Mouse (Mus musculus): ENCODE measurements at regions not wholly inside any gene's neighbourhood (a gene's known extent, or its start where the extent isn't known, plus 50 kb on each side); places are given as distances from the start of the nearest gene placed in this dataset.

- Histone ChIP-seq H3K27ac (no peak overlapping the region), H3K36me3 (no peaks in the 10 kb centered on the region), H3K4me1 (replicated peaks) (no peaks in the 10 kb centered on the region), H3K9me3 (replicated peaks) (no peaks in the 10 kb centered on the region), H3K27me3 (no peaks in the 10 kb centered on the region), H3K4me3 (replicated peaks) (no peak overlapping the region), H3K4me2 (no peak overlapping the region), H3K9ac (no peak overlapping the region)
- ATAC-seq (ENCODE audit: low read depth), result no peak
- WGBS (ENCODE audit: insufficient replicate concordance), result 64% methylated on average over 7 of the region's 7 CpGs
- DNase-seq, result no peak
These were observed 360.0 kb upstream of the Jarid2 start for GRCm38 (mm10) chr13:44369301-44369700.

GRCm38 (mm10) chr13:44372361-44372877 is 356.9 kb upstream of the Jarid2 start:
- no peak overlapping the region for H3K9ac ChIP-seq
- ATAC-seq (ENCODE audit: low read depth) (no peak), DNase-seq (no peak)
- H3K4me1 ChIP-seq (replicated peaks), result no peaks in the 10 kb centered on the region
- no peak overlapping the region for H3K4me3 ChIP-seq (replicated peaks)
- no peaks in the 10 kb centered on the region for H3K36me3 ChIP-seq
- no peak overlapping the region for H3K27ac ChIP-seq
- no peaks in the 10 kb centered on the region for H3K9me3 ChIP-seq (replicated peaks)
- WGBS (ENCODE audit: insufficient replicate concordance), result 29% methylated on average over 6 of the region's 6 CpGs
- no peaks in the 10 kb centered on the region for H3K27me3 ChIP-seq
- no peak overlapping the region for H3K4me2 ChIP-seq

GRCm38 (mm10) chr13:44375476-44376159 is 353.7 kb upstream of the Jarid2 start:
- DNase-seq, result no peak
- H3K9me3 ChIP-seq (replicated peaks), result no peaks in the 10 kb centered on the region
- no peak overlapping the region for H3K9ac ChIP-seq
- H3K36me3 ChIP-seq, result no peaks in the 10 kb centered on the region
- no peak overlapping the region for H3K27ac ChIP-seq
- no peaks in the 10 kb centered on the region for H3K27me3 ChIP-seq
- no peaks in the 10 kb centered on the region for H3K4me1 ChIP-seq (replicated peaks)
- 25% methylated on average over 13 of the region's 13 CpGs for WGBS (ENCODE audit: insufficient replicate concordance)
- no peak for ATAC-seq (ENCODE audit: low read depth)
- no peak overlapping the region for H3K4me2 ChIP-seq
- no peak overlapping the region for H3K4me3 ChIP-seq (replicated peaks)

GRCm38 (mm10) chr13:44376160-44376488 is 353.1 kb upstream of the Jarid2 start:
- 32% methylated on average over 3 of the region's 3 CpGs for WGBS (ENCODE audit: insufficient replicate concordance)
- Histone ChIP-seq H3K9ac (no peak overlapping the region), H3K36me3 (no peaks in the 10 kb centered on the region), H3K27ac (no peak overlapping the region), H3K4me1 (replicated peaks) (no peaks in the 10 kb centered on the region), H3K27me3 (no peaks in the 10 kb centered on the region), H3K4me2 (no peak overlapping the region), H3K9me3 (replicated peaks) (no peaks in the 10 kb centered on the region), H3K4me3 (replicated peaks) (no peak overlapping the region)
- DNase-seq, result no peak
- ATAC-seq (ENCODE audit: low read depth), result no peak

GRCm38 (mm10) chr13:44381721-44382450 is 347.4 kb upstream of the Jarid2 start:
- 58% methylated on average over 7 of the region's 7 CpGs for WGBS (ENCODE audit: insufficient replicate concordance)
- ATAC-seq (ENCODE audit: low read depth), result no peak
- Histone ChIP-seq H3K4me2 (no peak overlapping the region), H3K27ac (no peak overlapping the region), H3K4me1 (replicated peaks) (no peaks in the 10 kb centered on the region), H3K36me3 (no peaks in the 10 kb centered on the region), H3K9ac (no peak overlapping the region), H3K27me3 (no peaks in the 10 kb centered on the region), H3K9me3 (replicated peaks) (no peaks in the 10 kb centered on the region), H3K4me3 (replicated peaks) (no peak overlapping the region)
- DNase-seq, result no peak

- Histone ChIP-seq H3K9ac (no peak overlapping the region), H3K27me3 (no peaks in the 10 kb centered on the region), H3K36me3 (no peaks in the 10 kb centered on the region), H3K4me1 (replicated peaks) (no peaks in the 10 kb centered on the region), H3K9me3 (replicated peaks) (no peaks in the 10 kb centered on the region), H3K4me3 (replicated peaks) (no peak overlapping the region), H3K4me2 (no peak overlapping the region), H3K27ac (no peak overlapping the region)
- 70% methylated on average over 11 of the region's 11 CpGs for WGBS (ENCODE audit: insufficient replicate concordance)
- ATAC-seq (ENCODE audit: low read depth) (no peak), DNase-seq (no peak)
These were observed 346.0 kb upstream of the Jarid2 start for GRCm38 (mm10) chr13:44383322-44383721.

GRCm38 (mm10) chr13:44386767-44387166 is 342.5 kb upstream of the Jarid2 start:
- WGBS (ENCODE audit: insufficient replicate concordance), result 78% methylated on average over 8 of the region's 8 CpGs
- Histone ChIP-seq H3K36me3 (no peaks in the 10 kb centered on the region), H3K9me3 (replicated peaks) (no peaks in the 10 kb centered on the region), H3K9ac (no peak overlapping the region), H3K4me2 (no peak overlapping the region), H3K4me3 (replicated peaks) (no peak overlapping the region), H3K4me1 (replicated peaks) (no peaks in the 10 kb centered on the region), H3K27ac (no peak overlapping the region), H3K27me3 (no peaks in the 10 kb centered on the region)
- DNase-seq, result no peak
- ATAC-seq (ENCODE audit: low read depth), result no peak

- Histone ChIP-seq H3K9me3 (replicated peaks) (no peaks in the 10 kb centered on the region), H3K4me1 (replicated peaks) (no peaks in the 10 kb centered on the region), H3K27me3 (no peaks in the 10 kb centered on the region), H3K4me2 (no peak overlapping the region), H3K9ac (no peak overlapping the region), H3K27ac (no peak overlapping the region), H3K4me3 (replicated peaks) (no peak overlapping the region), H3K36me3 (no peaks in the 10 kb centered on the region)
- 70% methylated on average over 5 of the region's 5 CpGs for WGBS (ENCODE audit: insufficient replicate concordance)
- ATAC-seq (ENCODE audit: low read depth) (no peak), DNase-seq (no peak)
These were observed 339.6 kb upstream of the Jarid2 start for GRCm38 (mm10) chr13:44389696-44390095.

GRCm38 (mm10) chr13:44390666-44391390 is 338.4 kb upstream of the Jarid2 start:
- H3K4me1 ChIP-seq (replicated peaks), result no peaks in the 10 kb centered on the region
- H3K9me3 ChIP-seq (replicated peaks), result no peaks in the 10 kb centered on the region
- no peak overlapping the region for H3K4me2 ChIP-seq
- no peak for ATAC-seq (ENCODE audit: low read depth)
- WGBS (ENCODE audit: insufficient replicate concordance), result 68% methylated on average over 9 of the region's 9 CpGs
- no peak overlapping the region for H3K9ac ChIP-seq
- no peaks in the 10 kb centered on the region for H3K36me3 ChIP-seq
- no peaks in the 10 kb centered on the region for H3K27me3 ChIP-seq
- no peak overlapping the region for H3K4me3 ChIP-seq (replicated peaks)
- H3K27ac ChIP-seq, result no peak overlapping the region
- no peak for DNase-seq

- no peaks in the 10 kb centered on the region for H3K36me3 ChIP-seq
- WGBS (ENCODE audit: insufficient replicate concordance), result 71% methylated on average over 5 of the region's 5 CpGs
- no peak overlapping the region for H3K4me3 ChIP-seq (replicated peaks)
- H3K27me3 ChIP-seq, result no peaks in the 10 kb centered on the region
- ATAC-seq (ENCODE audit: low read depth) (no peak), DNase-seq (no peak)
- no peak overlapping the region for H3K4me2 ChIP-seq
- no peak overlapping the region for H3K9ac ChIP-seq
- no peaks in the 10 kb centered on the region for H3K4me1 ChIP-seq (replicated peaks)
- H3K27ac ChIP-seq, result no peak overlapping the region
- no peaks in the 10 kb centered on the region for H3K9me3 ChIP-seq (replicated peaks)
These were observed 335.3 kb upstream of the Jarid2 start for GRCm38 (mm10) chr13:44394016-44394415.

GRCm38 (mm10) chr13:44398613-44399369 is 330.5 kb upstream of the Jarid2 start:
- H3K36me3 ChIP-seq, result no peaks in the 10 kb centered on the region
- ATAC-seq (ENCODE audit: low read depth), result no peak
- H3K4me3 ChIP-seq (replicated peaks), result no peak overlapping the region
- no peak overlapping the region for H3K9ac ChIP-seq
- DNase-seq, result no peak
- H3K4me2 ChIP-seq, result no peak overlapping the region
- WGBS (ENCODE audit: insufficient replicate concordance), result 68% methylated on average over 15 of the region's 15 CpGs
- H3K9me3 ChIP-seq (replicated peaks), result no peaks in the 10 kb centered on the region
- H3K27me3 ChIP-seq, result no peaks in the 10 kb centered on the region
- H3K27ac ChIP-seq, result no peak overlapping the region
- no peaks in the 10 kb centered on the region for H3K4me1 ChIP-seq (replicated peaks)
